Mouse (Mus musculus) gastrocnemius, adult 18-20 months (tissue): Measurements from ENCODE around the gene Gm3159. TPM values are rescaled to one million over a fixed set of nuclear protein-coding genes. Genes with fewer than 3 reads are reported as not detected.
"Not testable (repeated sequence)": the region's sequence is repeated elsewhere in the genome, so short reads cannot be mapped to it uniquely, and the experiment has no call there.

Source experiments
- DNase-seq: peaks from one replicate; pipeline ENCODE4 v3.0.0; 2021; ENCODE audit warnings: low spot score
- long read RNA-seq, 2 experiments: library from polyadenylated mRNA; stranded (forward); transcript quantifications; one replicate each; pipeline ENCODE4 v2.0.0; 2021
- total RNA-seq, 2 experiments: library from RNA; stranded (reverse); gene quantifications; 2 replicates each; pipeline ENCODE4 v1.2.3; 2021

Gm3159 gene
- not detected for total RNA-seq
- long read RNA-seq, experiment 1 = 0 reads
- long read RNA-seq, experiment 2 = 0 reads

DNA sequence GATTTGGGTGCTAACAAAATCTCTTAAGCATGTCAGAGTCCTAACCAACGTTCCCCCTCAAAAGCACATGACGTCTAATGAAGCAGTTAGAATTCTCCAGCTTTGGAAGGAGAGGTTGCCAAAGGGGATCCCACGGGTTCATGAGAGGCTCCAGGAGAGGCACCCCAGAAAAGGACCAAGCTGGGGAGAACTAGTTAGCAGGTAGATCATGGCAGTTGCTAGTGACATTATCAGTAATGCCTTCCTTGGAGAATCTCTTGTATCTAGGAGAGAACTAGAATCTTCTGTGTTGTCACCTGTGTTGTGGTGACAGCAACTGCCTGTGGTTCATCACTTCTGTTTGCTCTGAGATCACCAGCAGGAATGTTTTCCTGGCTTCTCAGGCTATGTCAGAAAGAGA lies at the start of gene Gm3159:
Gm3159 (plus strand) TSS at position 301 of the 400 bp plus-strand sequence.
- DNase-seq = not testable (repeated sequence)

DNA sequence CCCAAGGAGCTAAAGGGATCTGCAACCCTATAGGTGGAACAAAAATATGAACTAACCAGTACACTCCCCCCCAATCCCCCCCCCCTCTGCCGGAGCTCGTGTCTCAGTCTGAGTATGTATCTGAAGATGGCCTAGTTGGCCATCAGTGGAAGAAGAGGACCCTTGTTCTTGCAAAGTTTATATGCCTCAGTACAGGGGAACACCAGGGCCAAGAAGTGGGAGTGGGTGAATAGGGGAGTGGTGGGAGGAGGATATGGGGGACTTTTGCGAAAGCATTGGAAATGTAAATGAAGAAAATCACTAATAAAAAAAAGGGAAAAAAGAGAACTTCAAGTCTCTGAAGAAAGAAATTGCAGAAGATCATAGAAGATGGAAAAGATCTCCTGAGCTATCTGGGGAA lies 28.3 kb upstream of the Gm3159 start:
- not testable (repeated sequence) for DNase-seq

DNA sequence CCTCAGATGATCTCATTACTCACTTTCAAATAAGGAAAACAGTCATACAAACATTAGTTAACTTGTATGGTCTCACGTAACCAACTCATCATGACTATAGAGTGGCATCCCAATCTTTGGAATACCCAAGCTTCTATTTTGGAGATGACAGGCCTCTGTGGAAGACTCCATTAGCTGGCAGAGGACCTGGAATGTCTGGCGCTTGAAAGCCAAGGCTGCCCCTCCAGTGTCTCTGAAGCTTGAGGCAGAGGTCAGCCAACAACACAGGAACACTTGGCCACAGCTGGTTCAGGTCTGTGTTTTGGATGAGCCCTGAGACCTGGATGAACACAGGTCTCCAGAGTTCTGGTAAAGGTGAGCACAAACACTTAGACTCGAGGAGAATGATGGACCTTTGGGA lies 27.6 kb upstream of the Gm3159 start:
- not testable (repeated sequence) for DNase-seq

DNA sequence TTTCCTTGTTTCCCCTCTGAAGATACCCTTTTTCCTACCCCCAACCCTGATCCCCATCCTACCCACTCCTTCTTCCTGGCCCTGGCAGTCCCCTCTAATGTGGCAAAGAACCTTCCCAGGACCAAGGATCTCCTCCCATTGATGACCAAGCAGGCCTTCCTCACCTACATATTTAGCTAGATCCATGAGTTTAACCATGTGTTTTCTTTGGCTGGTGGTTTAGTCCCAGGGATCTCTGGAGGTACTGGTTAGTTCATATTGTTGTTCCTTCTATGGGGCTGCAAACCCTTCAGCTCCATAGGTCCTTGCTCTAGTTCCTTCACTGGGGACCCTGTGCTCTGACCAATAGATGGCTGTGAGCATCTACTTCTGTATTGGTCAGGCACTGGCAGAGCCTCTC lies 19.5 kb upstream of the Gm3159 start:
- DNase-seq = not testable (repeated sequence)

DNA sequence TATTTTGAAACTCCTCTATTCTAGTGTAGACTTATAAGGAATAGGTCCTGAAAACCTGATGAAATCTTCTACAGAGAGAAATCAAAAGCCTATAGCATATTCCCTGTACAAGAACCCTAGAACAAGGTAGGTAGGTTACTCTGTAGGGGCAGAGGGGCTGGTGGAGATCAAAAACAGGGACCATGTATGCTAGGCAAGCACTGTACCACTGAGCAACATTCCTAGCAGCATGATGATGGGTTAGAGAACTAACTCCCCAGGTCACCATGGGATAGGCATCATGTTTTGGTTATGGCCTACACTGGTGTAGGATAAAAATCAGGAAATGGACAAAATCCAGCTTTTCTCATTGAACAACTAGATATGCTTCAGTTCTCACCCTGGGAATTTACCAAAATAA lies 11.7 kb upstream of the Gm3159 start:
- DNase-seq = not testable (repeated sequence)

DNA sequence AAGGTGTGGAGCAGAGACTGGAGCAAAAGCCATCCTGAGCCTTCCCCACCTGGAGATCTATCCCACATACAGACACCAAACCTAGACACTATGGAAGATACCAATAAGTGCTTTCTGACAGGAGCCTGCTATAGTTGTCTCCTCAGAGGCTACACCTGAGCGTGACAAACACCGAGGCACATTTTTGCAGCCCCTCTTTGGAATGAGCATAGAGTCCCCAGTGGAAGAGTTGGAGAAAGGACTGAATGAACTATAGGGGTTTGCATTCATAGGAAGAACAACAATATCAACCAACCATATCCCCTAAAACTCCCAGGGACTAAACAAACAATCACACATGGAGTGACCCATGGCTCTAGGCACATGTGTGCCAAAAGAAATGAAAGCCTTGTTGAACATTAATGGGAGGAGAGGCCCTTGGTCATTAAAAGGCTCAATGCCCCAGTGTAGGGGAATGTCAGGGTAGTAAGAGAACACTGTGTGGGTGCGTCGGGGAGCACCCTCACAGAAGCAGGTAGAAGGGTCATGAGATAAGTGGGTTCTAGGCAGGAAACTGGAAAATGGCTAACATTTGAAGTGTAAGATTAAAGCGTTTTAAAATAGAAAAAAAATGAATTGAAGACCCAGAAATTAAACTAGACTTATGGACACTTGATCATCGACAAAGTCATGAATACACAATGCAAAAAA lies 4.3 kb upstream of the Gm3159 start:
- DNase-seq = not testable (repeated sequence)

DNA sequence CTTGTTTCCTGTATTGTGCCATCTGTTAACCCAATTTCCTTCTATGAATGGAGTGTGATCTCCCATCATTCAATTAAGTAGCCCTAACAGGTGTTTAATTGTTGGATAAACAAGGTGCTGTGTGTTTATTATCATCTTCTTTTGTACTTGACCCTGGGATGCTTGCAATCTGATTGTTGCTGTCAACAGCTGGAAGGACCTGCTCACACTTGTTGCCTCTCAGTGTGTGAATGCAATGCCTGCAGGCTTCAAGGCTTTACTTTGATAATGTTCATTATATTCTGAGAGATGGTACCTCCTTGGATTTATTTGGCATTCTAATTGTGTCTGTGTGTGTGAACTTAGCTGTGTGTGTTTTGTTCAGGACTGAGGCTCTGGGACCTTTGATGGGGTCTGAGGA lies 1.3 kb downstream of the Gm3159 start:
- DNase-seq = not testable (repeated sequence)

DNA sequence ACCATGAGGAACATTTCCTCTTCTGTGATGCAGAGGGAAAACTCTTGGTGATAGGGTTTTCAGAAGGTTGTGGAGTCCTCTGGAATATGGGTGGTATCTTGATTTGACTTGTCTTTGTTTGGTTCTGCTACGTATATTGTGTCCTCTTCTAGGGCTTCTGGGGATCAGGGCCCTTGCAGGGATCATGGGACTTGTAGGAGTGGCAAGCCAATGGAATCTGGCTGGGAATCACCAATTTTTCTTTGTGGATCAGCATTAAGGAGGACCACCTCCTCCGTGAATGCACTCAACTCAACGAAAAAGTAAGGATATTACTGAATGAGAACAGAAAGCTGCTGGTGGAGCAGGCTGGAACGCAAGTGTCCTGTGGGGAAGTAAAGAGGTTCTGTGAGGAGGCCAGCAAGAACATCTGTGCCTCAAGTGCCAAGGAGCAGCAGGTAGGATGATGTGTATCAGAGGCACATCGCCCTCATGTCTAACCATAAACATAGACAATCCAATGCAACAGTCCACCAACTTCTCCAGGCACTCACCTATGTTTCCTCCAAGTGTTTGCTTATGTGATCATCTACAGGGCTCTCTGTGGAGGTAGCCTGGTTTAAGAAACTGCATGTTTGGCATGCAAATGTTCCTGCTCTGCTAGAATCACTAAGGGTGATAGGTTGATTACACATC lies 2.9 kb downstream of the Gm3159 start:
- not testable (repeated sequence) for DNase-seq

DNA sequence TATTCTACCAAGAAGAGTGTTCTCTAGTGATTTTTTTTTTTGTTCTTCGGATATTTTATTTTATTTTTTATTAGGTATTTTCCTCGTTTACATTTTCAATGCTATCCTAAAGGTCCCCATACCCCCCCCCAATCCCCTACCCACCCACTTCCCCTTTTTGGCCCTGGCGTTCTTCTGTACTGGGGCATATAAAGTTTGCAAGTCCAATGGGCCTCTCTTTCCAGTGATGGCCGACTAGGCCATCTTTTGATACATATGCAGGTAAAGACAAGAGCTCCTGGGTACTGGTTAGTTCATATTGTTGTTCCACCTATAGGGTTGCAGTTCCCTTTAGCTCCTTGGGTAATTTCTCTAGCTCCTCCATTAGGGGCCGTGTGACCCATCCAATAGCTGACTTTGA lies 3.9 kb downstream of the Gm3159 start:
- DNase-seq = not testable (repeated sequence)

DNA sequence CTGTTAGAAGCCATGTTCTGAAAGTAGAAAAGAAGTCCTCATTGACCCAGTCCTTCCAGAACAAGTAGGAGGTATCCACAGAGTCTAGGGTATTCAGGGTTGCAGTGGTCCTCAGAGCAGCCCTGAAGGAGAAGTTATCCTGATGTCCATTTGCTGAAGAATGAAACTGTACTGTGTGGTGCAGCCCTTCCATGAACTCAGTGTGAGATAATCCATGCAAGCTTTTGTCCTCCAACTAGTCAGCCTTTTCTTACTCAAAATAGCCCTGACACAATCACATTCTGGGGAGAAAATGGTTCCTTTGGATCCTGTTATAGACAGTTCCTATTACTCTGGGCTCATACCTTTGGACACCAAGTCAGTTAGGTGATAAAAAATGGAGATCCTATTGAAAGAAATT lies 6.5 kb downstream of the Gm3159 start:
- not testable (repeated sequence) for DNase-seq

DNA sequence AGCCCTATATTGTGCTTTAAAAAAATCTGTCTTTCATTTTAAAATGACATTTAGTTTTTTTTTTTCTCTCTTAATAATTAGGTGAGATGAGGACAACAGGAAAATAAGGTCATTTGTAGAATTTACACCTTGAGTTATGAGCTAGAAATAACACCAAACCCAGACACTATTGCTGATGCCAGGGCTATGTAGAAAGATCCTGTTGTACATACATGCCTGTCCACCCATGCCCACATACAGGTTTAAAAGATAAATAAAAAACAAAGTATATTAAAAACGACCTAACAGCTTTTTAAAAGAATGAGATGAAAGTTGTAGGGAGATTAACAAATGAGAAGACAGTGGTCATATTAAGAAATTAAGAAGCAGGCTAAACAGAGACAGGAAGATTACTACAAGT lies 12.6 kb downstream of the Gm3159 start:
- DNase-seq = not testable (repeated sequence)

DNA sequence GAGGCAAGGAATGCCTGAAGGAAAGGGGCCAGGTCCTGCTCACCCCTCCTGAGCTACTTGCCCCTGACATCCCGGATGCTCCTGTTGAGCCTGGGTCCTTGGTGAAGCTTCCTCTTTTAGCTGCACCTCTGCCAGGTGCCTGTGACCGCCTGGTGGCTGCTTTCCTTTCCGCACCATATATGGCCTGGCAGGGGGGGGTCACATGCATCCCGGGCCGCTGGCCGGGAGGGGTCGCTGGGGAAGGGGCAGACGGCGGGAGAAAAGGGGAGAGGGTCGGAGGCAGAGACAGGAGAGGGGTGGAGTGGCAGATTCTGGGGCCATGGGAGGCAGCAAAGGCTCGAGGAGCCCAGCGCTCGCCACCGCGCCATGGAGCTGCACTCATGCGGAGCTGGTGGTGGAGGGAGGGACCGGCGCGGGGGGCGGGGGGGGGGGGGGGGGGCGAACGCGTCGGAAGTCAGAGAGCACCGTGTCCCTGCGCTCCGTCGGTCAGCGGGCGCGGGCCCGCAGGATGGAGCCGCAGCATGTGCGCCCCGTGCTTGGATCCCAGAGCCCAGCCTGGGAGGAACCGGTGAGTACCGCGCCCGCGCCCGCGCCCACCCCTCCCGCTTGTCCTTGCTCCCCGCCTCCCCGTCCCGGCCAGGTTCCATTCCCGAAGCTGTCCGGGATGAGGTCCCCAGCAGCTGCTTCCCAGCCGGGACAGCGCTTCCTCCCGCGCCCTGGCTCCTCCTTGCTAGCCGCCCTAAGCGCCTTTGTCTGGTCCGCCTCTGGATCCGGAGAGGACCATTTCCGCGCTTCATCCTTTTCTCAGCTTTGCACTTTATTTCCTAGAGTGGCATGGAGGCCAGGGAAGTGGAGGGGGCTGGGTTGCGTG lies 17.9 kb downstream of the Gm3159 start, which contains the start of gene Gm3164:
Gm3164 (plus strand) TSS at position 484 of the 871 bp plus-strand sequence.
- not testable (repeated sequence) for DNase-seq

DNA sequence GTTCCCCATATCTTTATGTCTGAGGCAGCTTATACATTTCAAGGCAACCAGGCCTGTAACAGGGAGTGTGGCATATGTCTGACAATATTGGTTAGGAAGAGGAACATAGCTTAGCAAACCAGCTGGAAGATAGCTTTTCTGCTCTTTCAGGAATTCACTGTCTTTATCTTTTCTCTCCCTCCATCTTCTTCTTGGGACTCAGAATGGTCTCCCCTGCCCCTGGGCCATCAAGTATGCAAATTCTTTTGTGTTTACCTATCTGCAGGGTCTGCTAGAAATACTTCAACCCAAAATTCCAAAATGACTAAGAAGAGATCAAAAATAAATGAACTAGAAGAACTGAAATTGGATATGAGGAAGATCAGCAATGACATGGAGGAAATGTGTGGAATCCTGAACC lies 33.4 kb downstream of the Gm3159 start, which contains the start of gene Gm3173:
Gm3173 (plus strand) TSS at position 301 of the 400 bp plus-strand sequence.
- DNase-seq = not testable (repeated sequence)

Other genes starting within 250 kb of the Gm3159 start
- not detected for gene Gm3127, start 232.5 kb upstream of the Gm3159 start, total RNA-seq
- gene Gm2974, start 214.9 kb upstream of the Gm3159 start, total RNA-seq = not detected
- not detected for gene Gm3138, start 147.9 kb upstream of the Gm3159 start, total RNA-seq
- gene Gm3149, start 80.2 kb upstream of the Gm3159 start, total RNA-seq = not detected
- not detected for gene 2610042L04Rik, start 62.8 kb upstream of the Gm3159 start, total RNA-seq
- gene Gm3164, start 17.9 kb downstream of the Gm3159 start, total RNA-seq = under 1 TPM in 1 of 2 experiments, not detected in 1; 0.17 TPM
- not detected for gene Gm3173, start 33.5 kb downstream of the Gm3159 start, total RNA-seq
- gene Gm3182, start 84.2 kb downstream of the Gm3159 start, total RNA-seq = not detected
- gene Gm3047, start 157.9 kb downstream of the Gm3159 start, total RNA-seq = not detected
- gene Gm8159, start 234.8 kb downstream of the Gm3159 start, total RNA-seq = not detected